Mouse (Mus musculus): ENCODE data around the gene Plcb2. TPM values are rescaled to one million over a fixed set of nuclear protein-coding genes. Genes with fewer than 3 reads are reported as not detected.

Plcb2 gene
- polyA plus RNA-seq, 1 experiment from 2014 or later, result 0.32 TPM

DNA sequence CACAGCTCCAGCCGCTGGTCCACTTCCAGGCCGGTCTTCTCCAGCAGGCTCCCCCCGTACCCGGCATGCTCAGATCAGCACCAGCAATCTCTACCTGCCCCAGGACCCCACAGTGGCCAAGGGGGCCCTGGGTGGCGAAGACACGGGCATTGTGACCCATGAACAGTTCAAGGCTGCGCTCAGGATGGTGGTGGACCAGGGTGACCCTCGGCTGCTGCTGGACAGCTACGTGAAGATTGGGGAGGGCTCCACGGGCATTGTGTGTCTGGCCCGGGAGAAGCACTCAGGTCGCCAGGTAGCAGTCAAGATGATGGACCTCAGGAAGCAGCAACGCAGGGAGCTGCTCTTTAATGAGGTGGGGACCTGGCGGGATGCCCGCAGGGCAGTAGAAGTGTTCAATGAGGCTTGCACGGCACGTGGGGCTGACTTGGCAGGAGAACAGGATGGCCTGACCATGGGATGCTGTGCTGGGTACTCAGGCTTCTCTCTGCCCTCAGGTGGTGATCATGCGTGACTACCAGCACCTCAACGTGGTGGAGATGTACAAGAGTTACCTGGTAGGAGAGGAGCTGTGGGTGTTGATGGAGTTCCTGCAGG, 34.8 kb downstream of the Plcb2 start:
- ATAC-seq (ENCODE audit: low FRiP score) (no peak), DNase-seq (ENCODE audit: low spot score) (no peak)
- Histone ChIP-seq H3K4me3 (ENCODE audit: low read depth, low read length) (no peak overlapping the region), H3K36me3 (ENCODE audit: control insufficient read depth, insufficient read depth, low read length) (no peaks in the 10 kb centered on the region), H3K9me3 (ENCODE audit: control insufficient read depth, low read length) (no peaks in the 10 kb centered on the region), H3K4me2 (replicated peaks; ENCODE audit: low read depth, low read length) (no peak overlapping the region), H3K27me3 (ENCODE audit: control insufficient read depth, insufficient read depth, low read length) (peaks cover 15% of the 10 kb centered on the region), H3K27ac (ENCODE audit: low read depth, low read length) (no peak overlapping the region), H3K9ac (ENCODE audit: low read depth, low read length) (no peak overlapping the region), H3K4me1 (replicated peaks; ENCODE audit: control insufficient read depth, insufficient read depth, low read length) (no peaks in the 10 kb centered on the region)
- WGBS, result 85% methylated on average over 19 of the region's 19 CpGs

DNA sequence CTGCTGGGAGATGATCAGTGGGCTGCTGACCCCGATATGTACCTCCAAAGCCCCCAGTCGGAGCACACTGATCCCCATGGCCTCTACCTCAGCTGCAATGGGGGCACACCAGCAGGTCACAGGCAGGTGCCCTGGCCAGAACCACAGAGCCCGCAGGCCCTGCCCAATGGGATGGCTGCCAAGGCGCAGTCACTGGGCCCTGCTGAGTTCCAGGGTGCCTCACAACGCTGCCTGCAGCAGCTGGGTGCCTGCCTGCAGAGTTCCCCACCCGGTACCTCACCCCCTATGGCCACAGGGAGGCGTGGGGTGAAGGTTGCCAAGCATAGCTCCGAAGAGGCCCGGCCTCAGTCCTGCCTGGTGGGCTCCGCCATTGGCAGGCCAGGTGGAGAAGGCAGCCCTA, 38.4 kb downstream of the Plcb2 start:
- DNase-seq (ENCODE audit: low spot score) (no peak), ATAC-seq (ENCODE audit: low FRiP score) (no peak)
- Histone ChIP-seq H3K4me1 (replicated peaks; ENCODE audit: control insufficient read depth, insufficient read depth, low read length) (no peaks in the 10 kb centered on the region), H3K4me2 (replicated peaks; ENCODE audit: low read depth, low read length) (no peak overlapping the region), H3K27me3 (ENCODE audit: control insufficient read depth, insufficient read depth, low read length) (peaks cover 3% of the 10 kb centered on the region; the same call in 1 of the 2 replicates), H3K27ac (ENCODE audit: low read depth, low read length) (no peak overlapping the region), H3K4me3 (ENCODE audit: low read depth, low read length) (no peak overlapping the region), H3K36me3 (ENCODE audit: control insufficient read depth, insufficient read depth, low read length) (no peaks in the 10 kb centered on the region), H3K9me3 (ENCODE audit: control insufficient read depth, low read length) (no peaks in the 10 kb centered on the region), H3K9ac (ENCODE audit: low read depth, low read length) (no peak overlapping the region)
- 84% methylated on average over 10 of the region's 10 CpGs for WGBS

- no peak overlapping the region for H3K4me2 ChIP-seq (replicated peaks; ENCODE audit: low read depth, low read length)
- ATAC-seq (ENCODE audit: low FRiP score) (no peak), DNase-seq (ENCODE audit: low spot score) (no peak)
- no peak overlapping the region for H3K9ac ChIP-seq (ENCODE audit: low read depth, low read length)
- no peak overlapping the region for H3K27ac ChIP-seq (ENCODE audit: low read depth, low read length)
- H3K4me3 ChIP-seq (ENCODE audit: low read depth, low read length), result no peak overlapping the region
- H3K4me1 ChIP-seq (replicated peaks; ENCODE audit: control insufficient read depth, insufficient read depth, low read length), result no peaks in the 10 kb centered on the region
- no peaks in the 10 kb centered on the region for H3K36me3 ChIP-seq (ENCODE audit: control insufficient read depth, insufficient read depth, low read length)
- H3K27me3 ChIP-seq (ENCODE audit: control insufficient read depth, insufficient read depth, low read length), result peaks cover 3% of the 10 kb centered on the region; the same call in 1 of the 2 replicates
- WGBS, result 97% methylated on average over 3 of the region's 3 CpGs
- H3K9me3 ChIP-seq (ENCODE audit: control insufficient read depth, low read length), result no peaks in the 10 kb centered on the region
These were observed 40.4 kb downstream of the Plcb2 start for GRCm38 (mm10) chr2:118687791-118688190.

DNA sequence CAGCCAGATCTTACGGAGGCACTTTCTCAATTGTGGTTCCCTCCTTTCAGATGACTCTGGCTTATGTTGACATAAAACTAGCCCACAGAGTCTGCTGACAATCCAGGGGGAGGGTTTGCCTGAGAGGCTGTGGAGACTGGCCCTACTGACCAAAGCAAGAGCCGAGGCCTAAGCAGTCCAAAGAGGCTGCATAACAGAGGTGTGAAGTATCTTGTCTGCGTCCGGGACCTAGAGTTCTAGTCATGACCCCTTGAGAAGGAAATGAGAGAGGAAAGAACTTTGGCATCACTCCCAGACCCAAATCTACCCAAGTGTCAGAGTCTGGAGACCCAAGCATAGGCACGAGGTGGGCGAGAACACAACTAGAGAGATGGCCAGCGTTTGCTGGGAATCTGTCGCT, 41.5 kb downstream of the Plcb2 start:
- Histone ChIP-seq H3K27me3 (ENCODE audit: control insufficient read depth, insufficient read depth, low read length) (peaks cover 3% of the 10 kb centered on the region; the same call in 1 of the 2 replicates), H3K4me1 (replicated peaks; ENCODE audit: control insufficient read depth, insufficient read depth, low read length) (no peaks in the 10 kb centered on the region), H3K9me3 (ENCODE audit: control insufficient read depth, low read length) (no peaks in the 10 kb centered on the region), H3K27ac (ENCODE audit: low read depth, low read length) (no peak overlapping the region), H3K4me2 (replicated peaks; ENCODE audit: low read depth, low read length) (no peak overlapping the region), H3K9ac (ENCODE audit: low read depth, low read length) (no peak overlapping the region), H3K4me3 (ENCODE audit: low read depth, low read length) (no peak overlapping the region), H3K36me3 (ENCODE audit: control insufficient read depth, insufficient read depth, low read length) (no peaks in the 10 kb centered on the region)
- ATAC-seq (ENCODE audit: low FRiP score), result no peak
- 74% methylated on average over 8 of the region's 8 CpGs for WGBS
- no peak for DNase-seq (ENCODE audit: low spot score)

GRCm38 (mm10) chr2:118685088-118685487, 43.1 kb downstream of the Plcb2 start:
- no peak overlapping the region for H3K4me3 ChIP-seq (ENCODE audit: low read depth, low read length)
- DNase-seq (ENCODE audit: low spot score) (no peak), ATAC-seq (ENCODE audit: low FRiP score) (no peak)
- H3K36me3 ChIP-seq (ENCODE audit: control insufficient read depth, insufficient read depth, low read length), result no peaks in the 10 kb centered on the region
- no peak overlapping the region for H3K27ac ChIP-seq (ENCODE audit: low read depth, low read length)
- H3K9me3 ChIP-seq (ENCODE audit: control insufficient read depth, low read length), result no peaks in the 10 kb centered on the region
- no peaks in the 10 kb centered on the region for H3K4me1 ChIP-seq (replicated peaks; ENCODE audit: control insufficient read depth, insufficient read depth, low read length)
- H3K27me3 ChIP-seq (ENCODE audit: control insufficient read depth, insufficient read depth, low read length), result peaks cover 3% of the 10 kb centered on the region; the same call in 1 of the 2 replicates
- 88% methylated on average over 4 of the region's 4 CpGs for WGBS
- H3K4me2 ChIP-seq (replicated peaks; ENCODE audit: low read depth, low read length), result no peak overlapping the region
- H3K9ac ChIP-seq (ENCODE audit: low read depth, low read length), result no peak overlapping the region

GRCm38 (mm10) chr2:118682544-118683260, 45.5 kb downstream of the Plcb2 start:
- Histone ChIP-seq H3K27ac (ENCODE audit: low read depth, low read length) (no peak overlapping the region), H3K9me3 (ENCODE audit: control insufficient read depth, low read length) (no peaks in the 10 kb centered on the region), H3K27me3 (ENCODE audit: control insufficient read depth, insufficient read depth, low read length) (peaks cover 19% of the 10 kb centered on the region), H3K36me3 (ENCODE audit: control insufficient read depth, insufficient read depth, low read length) (no peaks in the 10 kb centered on the region), H3K4me2 (replicated peaks; ENCODE audit: low read depth, low read length) (no peak overlapping the region), H3K4me3 (ENCODE audit: low read depth, low read length) (no peak overlapping the region), H3K9ac (ENCODE audit: low read depth, low read length) (no peak overlapping the region), H3K4me1 (replicated peaks; ENCODE audit: control insufficient read depth, insufficient read depth, low read length) (no peaks in the 10 kb centered on the region)
- no peak for ATAC-seq (ENCODE audit: low FRiP score)
- DNase-seq (ENCODE audit: low spot score), result no peak
- WGBS, result 48% methylated on average over 8 of the region's 8 CpGs

GRCm38 (mm10) chr2:118680926-118681325, 47.3 kb downstream of the Plcb2 start:
- Histone ChIP-seq H3K36me3 (ENCODE audit: control insufficient read depth, insufficient read depth, low read length) (no peaks in the 10 kb centered on the region), H3K9ac (ENCODE audit: low read depth, low read length) (no peak overlapping the region), H3K27me3 (ENCODE audit: control insufficient read depth, insufficient read depth, low read length) (peaks cover 36% of the 10 kb centered on the region), H3K4me3 (ENCODE audit: low read depth, low read length) (no peak overlapping the region), H3K4me1 (replicated peaks; ENCODE audit: control insufficient read depth, insufficient read depth, low read length) (peaks cover 5% of the 10 kb centered on the region; the same call in 1 of the 2 replicates), H3K27ac (ENCODE audit: low read depth, low read length) (no peak overlapping the region), H3K9me3 (ENCODE audit: control insufficient read depth, low read length) (no peaks in the 10 kb centered on the region), H3K4me2 (replicated peaks; ENCODE audit: low read depth, low read length) (no peak overlapping the region)
- 92% methylated on average over 6 of the region's 6 CpGs for WGBS
- DNase-seq (ENCODE audit: low spot score), result no peak
- no peak for ATAC-seq (ENCODE audit: low FRiP score)

GRCm38 (mm10) chr2:118679577-118679976, 48.7 kb downstream of the Plcb2 start:
- no peaks in the 10 kb centered on the region for H3K36me3 ChIP-seq (ENCODE audit: control insufficient read depth, insufficient read depth, low read length)
- no peak overlapping the region for H3K27ac ChIP-seq (ENCODE audit: low read depth, low read length)
- peaks cover 48% of the 10 kb centered on the region for H3K27me3 ChIP-seq (ENCODE audit: control insufficient read depth, insufficient read depth, low read length)
- peaks cover 5% of the 10 kb centered on the region; the same call in 1 of the 2 replicates for H3K4me1 ChIP-seq (replicated peaks; ENCODE audit: control insufficient read depth, insufficient read depth, low read length)
- H3K9me3 ChIP-seq (ENCODE audit: control insufficient read depth, low read length), result no peaks in the 10 kb centered on the region
- DNase-seq (ENCODE audit: low spot score) (no peak), ATAC-seq (ENCODE audit: low FRiP score) (no peak)
- WGBS, result 75% methylated on average over 3 of the region's 3 CpGs
- no peak overlapping the region for H3K4me2 ChIP-seq (replicated peaks; ENCODE audit: low read depth, low read length)
- H3K4me3 ChIP-seq (ENCODE audit: low read depth, low read length), result no peak overlapping the region
- no peak overlapping the region for H3K9ac ChIP-seq (ENCODE audit: low read depth, low read length)

- no peak for ATAC-seq (ENCODE audit: low FRiP score)
- no peak overlapping the region for H3K27ac ChIP-seq (ENCODE audit: low read depth, low read length)
These were observed 50.4 kb downstream of the Plcb2 start for GRCm38 (mm10) chr2:118677817-118678216.

More at GRCm38 (mm10) chr2:118677817-118678216, 50.4 kb downstream of the Plcb2 start:
- Histone ChIP-seq H3K4me1 (replicated peaks; ENCODE audit: control insufficient read depth, insufficient read depth, low read length) (peaks cover 5% of the 10 kb centered on the region; the same call in 1 of the 2 replicates), H3K36me3 (ENCODE audit: control insufficient read depth, insufficient read depth, low read length) (no peaks in the 10 kb centered on the region), H3K4me2 (replicated peaks; ENCODE audit: low read depth, low read length) (peak overlapping the region; percentile 95), H3K4me3 (ENCODE audit: low read depth, low read length) (peak overlapping the region; percentile 42), H3K27me3 (ENCODE audit: control insufficient read depth, insufficient read depth, low read length) (peaks cover 51% of the 10 kb centered on the region), H3K9me3 (ENCODE audit: control insufficient read depth, low read length) (no peaks in the 10 kb centered on the region), H3K9ac (ENCODE audit: low read depth, low read length) (peak overlapping the region; percentile 45; the same call in 1 of the 2 replicates)
- peak; percentile 30 for DNase-seq (ENCODE audit: low spot score)
- 13% methylated on average over 4 of the region's 4 CpGs for WGBS

Data from hindbrain, embryonic 11.5 days (tissue).